Mouse (Mus musculus) MEL-GATA-1-ER (cell line): ENCODE measurements around the gene Dph2.

ENCODE experiments used
- DNase-seq: peaks from one replicate; pipeline ENCODE4 v3.0.0-alpha.2; 2012; ENCODE audit warnings: low read depth; ENCODE audit errors: extremely low read depth

The Dph2 gene

GRCm38 (mm10) chr4:117912131-117912561 lies 20.3 kb upstream of the Dph2 start:
- no peak for DNase-seq

GRCm38 (mm10) chr4:117908834-117909453 lies 17.1 kb upstream of the Dph2 start:
- no peak for DNase-seq

GRCm38 (mm10) chr4:117906196-117906595 lies 14.4 kb upstream of the Dph2 start:
- DNase-seq = no peak

- no peak for DNase-seq
These were observed 12.9 kb upstream of the Dph2 start for GRCm38 (mm10) chr4:117904761-117905160.

GRCm38 (mm10) chr4:117904094-117904493 lies 12.3 kb upstream of the Dph2 start:
- DNase-seq = no peak

GRCm38 (mm10) chr4:117898111-117898510 lies 6.3 kb upstream of the Dph2 start:
- DNase-seq = no peak

- DNase-seq = no peak
These were observed 4.2 kb upstream of the Dph2 start for GRCm38 (mm10) chr4:117896031-117896430.

GRCm38 (mm10) chr4:117895339-117895738 lies 3.5 kb upstream of the Dph2 start:
- DNase-seq = no peak

GRCm38 (mm10) chr4:117894601-117895000 lies 2.8 kb upstream of the Dph2 start:
- no peak for DNase-seq

GRCm38 (mm10) chr4:117893376-117893775 lies 1.5 kb upstream of the Dph2 start:
- peak; percentile 33 for DNase-seq

- DNase-seq = no peak
These were observed 1.1 kb downstream of the Dph2 start for GRCm38 (mm10) chr4:117890750-117891149.

GRCm38 (mm10) chr4:117890031-117890430 lies 1.8 kb downstream of the Dph2 start:
- no peak for DNase-seq

GRCm38 (mm10) chr4:117889471-117889870 lies 2.4 kb downstream of the Dph2 start:
- DNase-seq = no peak

- DNase-seq = no peak
These were observed 3.9 kb downstream of the Dph2 start for GRCm38 (mm10) chr4:117887920-117888319.

GRCm38 (mm10) chr4:117887133-117887532 lies 4.7 kb downstream of the Dph2 start, which contains the start of gene Atp6v0b:
TSS of gene Atp6v0b (minus strand) at chr4:117887333.
- peak; percentile 60 for DNase-seq

- DNase-seq = peak; percentile 43
These were observed 5.2 kb downstream of the Dph2 start for GRCm38 (mm10) chr4:117886644-117887043.

GRCm38 (mm10) chr4:117885994-117886393 lies 5.8 kb downstream of the Dph2 start:
- DNase-seq = no peak

- DNase-seq = no peak
These were observed 6.7 kb downstream of the Dph2 start for GRCm38 (mm10) chr4:117885093-117885492.

GRCm38 (mm10) chr4:117884146-117884545 lies 7.7 kb downstream of the Dph2 start:
- DNase-seq = no peak

GRCm38 (mm10) chr4:117882701-117883691 lies 8.8 kb downstream of the Dph2 start, which contains the start of gene B4galt2:
TSS of gene B4galt2 (minus strand) at chr4:117883487.
- no peak for DNase-seq

GRCm38 (mm10) chr4:117878703-117879102 lies 13.1 kb downstream of the Dph2 start:
- no peak for DNase-seq

GRCm38 (mm10) chr4:117878301-117878700 lies 13.5 kb downstream of the Dph2 start:
- no peak for DNase-seq
